ENCODE assay signal across 8 mouse cellular contexts in genomic region chr9:53384873-53385272, GRCm38 (mm10). TPM values are rescaled to one million over a fixed set of nuclear protein-coding genes. Genes with fewer than 3 reads are reported as not detected.
DNase-seq lines count a peak whose midpoint lies in the region; ATAC-seq and TF ChIP-seq lines count a peak whose summit lies in the region.

No protein-coding gene starts in this region.

- H3K4me1 ChIP-seq in heart, embryonic 10.5 days = 0 out of 2 replicates have a peak, but pooled peaks cover 3% of the 10 kb centered on the region
- peaks cover 11% of the 10 kb centered on the region for H3K4me1 ChIP-seq in liver, embryonic 12.5 days
- peaks cover 7% of the 10 kb centered on the region for H3K4me1 ChIP-seq in thymus, adult 2 months (replicated peaks; ENCODE audit: control insufficient read depth, insufficient read depth, low read length)

- H3K9ac ChIP-seq in liver, embryonic 12.5 days = peak overlapping the region; percentile 70

- DNase-seq in heart, embryonic 10.5 days (ENCODE audit: low spot score) = no peak
- DNase-seq in heart, adult 18-20 months = no peak
- peak; percentile 16 for DNase-seq in urinary bladder, postnatal 14 days (ENCODE audit: low spot score)
- no peak for DNase-seq in urinary bladder, adult 18-20 months (ENCODE audit: low spot score in 2 of 2)
- no peak for DNase-seq in thymus, adult 2 months
- DNase-seq in adrenal gland, adult 8-10 months = no peak
- no peak for DNase-seq in layer of hippocampus, adult 9-11 months

- TF ChIP-seq POLR2A in thymus, adult 2 months (IDR thresholded peaks at IDR 0.05; ENCODE audit: control insufficient read depth, extremely low read depth, insufficient read depth, low read length, poor library complexity) = no peak

- ATAC-seq in liver, embryonic 12.5 days = peak; percentile 3

- peak overlapping the region; percentile 98 for H3K27ac ChIP-seq in heart, embryonic 10.5 days
- peak overlapping the region; percentile 81; the same call in 1 of the 2 replicates for H3K27ac ChIP-seq in liver, embryonic 12.5 days
- no peak overlapping the region for H3K27ac ChIP-seq in thymus, adult 2 months (ENCODE audit: control insufficient read depth, insufficient read depth, low read length)

- no peak for TF ChIP-seq CTCF in thymus, adult 2 months (IDR thresholded peaks at IDR 0.05; ENCODE audit: borderline replicate concordance, control insufficient read depth, extremely low read depth, insufficient read depth, low read length, poor library complexity)

- no peaks in the 10 kb centered on the region for H3K27me3 ChIP-seq in heart, embryonic 10.5 days (ENCODE audit: insufficient read depth, poor library complexity, severe bottlenecking)
- H3K27me3 ChIP-seq in liver, embryonic 12.5 days (replicated peaks) = peaks cover 23% of the 10 kb centered on the region
- no peaks in the 10 kb centered on the region; the same call in 1 of the 2 replicates for H3K27me3 ChIP-seq in thymus, adult 2 months (ENCODE audit: control insufficient read depth, insufficient read depth, low read length)

- peak overlapping the region; percentile 83 for H3K4me2 ChIP-seq in liver, embryonic 12.5 days

- peaks cover 3% of the 10 kb centered on the region; the same call in 1 of the 2 replicates for H3K36me3 ChIP-seq in heart, embryonic 10.5 days
- 0 out of 2 replicates have a peak, but pooled peaks cover 3% of the 10 kb centered on the region for H3K36me3 ChIP-seq in liver, embryonic 12.5 days
- H3K36me3 ChIP-seq in thymus, adult 2 months (ENCODE audit: control insufficient read depth, insufficient read depth, low read length) = no peaks in the 10 kb centered on the region

- whole genome bisulfite sequencing in heart, embryonic 10.5 days = 13% methylated on average over 8 of the region's 8 CpGs
- WGBS in liver, embryonic 12.5 days (ENCODE audit: insufficient replicate concordance) = 26% methylated on average over 8 of the region's 8 CpGs
- 75% methylated on average over 8 of the region's 8 CpGs for WGBS in thymus, adult 2 months

- H3K4me3 ChIP-seq in heart, embryonic 10.5 days = peak overlapping the region; percentile 92
- peak overlapping the region; percentile 67 for H3K4me3 ChIP-seq in liver, embryonic 12.5 days
- no peak overlapping the region for H3K4me3 ChIP-seq in thymus, adult 2 months (ENCODE audit: control insufficient read depth, insufficient read depth, low read length)

- H3K9me3 ChIP-seq in heart, embryonic 10.5 days = no peaks in the 10 kb centered on the region
- H3K9me3 ChIP-seq in liver, embryonic 12.5 days (replicated peaks) = no peaks in the 10 kb centered on the region

RNA-seq across cellular contexts. Expression of gene Kdelc2, which starts 1.0 kb away (rescaled TPM):
- 17.5 and 18.1 TPM in 2 replicates for polyA plus RNA-seq in heart, embryonic 10.5 days (2016; fragmentation: Nextera tagmentation; extraction: Ambion mirVana)
- total RNA-seq in heart, adult 18-20 months (2021) = 1 to 10 TPM; 8.1 to 9.0 TPM
- 7.3 and 8.3 TPM in 2 replicates for polyA plus RNA-seq in liver, embryonic 12.5 days (2016; fragmentation: Nextera tagmentation; extraction: Ambion mirVana)
- polyA plus RNA-seq in thymus, adult 2 months (2012; rRNA removed) = 1.6 and 1.8 TPM in 2 replicates
- 10 to 100 TPM in 3 of 4 experiments, 1 to 10 TPM in 1; 9.7 to 13.6 (median 10.5) TPM for total RNA-seq in adrenal gland, adult 8-10 months (2022)

RNA-seq across cellular contexts. Expression of gene 4930550C14Rik, which starts 17.3 kb away (rescaled TPM):
- polyA plus RNA-seq in heart, embryonic 10.5 days (2016; fragmentation: Nextera tagmentation; extraction: Ambion mirVana) = 0.09 and 0.58 TPM in 2 replicates
- not detected for total RNA-seq in heart, adult 18-20 months (2021)
- polyA plus RNA-seq in liver, embryonic 12.5 days (2016; fragmentation: Nextera tagmentation; extraction: Ambion mirVana) = 0.89 and 1.0 TPM in 2 replicates
- polyA plus RNA-seq in thymus, adult 2 months (2012; rRNA removed) = 0.12 and 0.36 TPM in 2 replicates
- total RNA-seq in adrenal gland, adult 8-10 months (2022) = 1 to 10 TPM; 1.4 to 4.8 (median 2.7) TPM
